Mouse (Mus musculus): ENCODE measurements around the gene Plg.

Plg gene

GRCm38 (mm10) chr17:12461168-12461567 is 82.8 kb downstream of the Plg start:
- DNase-seq = no peak

- no peak for DNase-seq
Observed at GRCm38 (mm10) chr17:12466501-12467000, 88.1 kb downstream of the Plg start.

- no peak for DNase-seq
Observed at GRCm38 (mm10) chr17:12467642-12468041, 89.2 kb downstream of the Plg start.

GRCm38 (mm10) chr17:12468745-12469144 is 90.3 kb downstream of the Plg start:
- no peak for DNase-seq
